Mouse (Mus musculus): ENCODE results near the gene Amfr. TPM values are rescaled to one million over a fixed set of nuclear protein-coding genes. Genes with fewer than 3 reads are reported as not detected.
"Not testable (repeated sequence)": the region's sequence is repeated elsewhere in the genome, so short reads cannot be mapped to it uniquely, and the experiment has no call there.

Amfr gene
- polyA plus RNA-seq (2015; fragmentation: Nextera tagmentation; extraction: Ambion mirVana), result 52.2 and 59.4 TPM in 2 replicates

DNA sequence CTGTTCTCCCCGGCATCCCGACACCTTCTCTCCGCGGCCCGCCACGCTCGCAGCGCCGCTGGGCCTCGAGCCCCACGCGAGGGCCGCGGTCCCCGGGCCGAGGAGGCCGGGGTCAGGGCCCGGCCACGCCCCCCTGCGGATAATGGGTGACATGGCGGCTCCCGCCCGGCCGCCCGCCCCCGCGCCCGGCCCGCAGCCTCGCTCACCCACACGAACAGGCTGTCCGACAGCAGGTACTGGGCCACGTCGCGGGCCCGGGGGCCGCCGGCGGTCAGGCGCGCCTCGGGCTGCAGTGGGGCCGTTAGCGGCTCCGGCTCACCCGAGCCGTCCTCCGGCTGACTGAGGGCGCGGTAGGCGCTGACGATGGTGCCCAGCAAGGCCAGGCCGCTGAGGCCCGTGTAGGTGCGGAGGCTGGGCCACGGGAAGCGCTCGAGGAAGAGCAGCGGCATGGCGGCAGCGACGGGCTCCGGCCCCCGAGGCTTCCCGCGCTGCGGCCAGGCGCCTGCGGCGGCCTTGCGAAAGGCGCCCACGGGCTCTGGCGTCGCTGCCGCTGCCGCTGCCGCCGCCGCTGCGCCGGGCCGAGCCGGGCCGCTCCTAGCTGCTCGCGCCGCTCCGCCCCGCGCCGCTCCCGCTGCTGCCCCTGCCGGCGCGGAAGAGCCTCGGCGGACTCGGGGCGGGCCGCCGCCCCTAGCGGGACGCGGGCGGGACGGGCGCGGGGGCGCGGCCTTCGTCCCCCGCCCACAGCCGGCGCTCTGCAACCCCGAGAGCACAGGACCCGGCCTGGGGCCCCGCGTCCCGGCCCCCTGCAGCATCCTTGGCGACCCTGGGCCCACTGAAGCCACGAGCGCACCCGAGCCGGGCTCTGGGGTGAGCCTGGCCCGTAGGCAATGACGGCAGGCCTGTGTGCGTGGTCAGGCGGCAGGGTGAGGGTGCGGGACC is at the start of gene Amfr:
Gene Amfr, minus strand, starts transcription at position 830 of the 939 bp plus-strand sequence.
- Histone ChIP-seq H3K27ac (replicated peaks) (peak within 1 kb of the TSS; percentile 97), H3K4me2 (peak within 1 kb of the TSS; percentile 98), H3K4me3 (replicated peaks) (peak within 1 kb of the TSS; percentile 88), H3K9ac (peak within 1 kb of the TSS; percentile 98), H3K36me3 (replicated peaks) (peaks cover 14% of the 10 kb centered on the region), H3K4me1 (replicated peaks) (peaks cover 52% of the 10 kb centered on the region), H3K9me3 (replicated peaks) (no peaks in the 10 kb centered on the region), H3K27me3 (no peaks in the 10 kb centered on the region)
- under 1% methylated on average over 117 of the region's 130 CpGs for WGBS (ENCODE audit: insufficient replicate concordance)
- ATAC-seq (ENCODE audit: insufficient read depth), result peak; percentile 94

- H3K27me3 ChIP-seq, result no peaks in the 10 kb centered on the region
- ATAC-seq (ENCODE audit: insufficient read depth), result no peak
- no peak overlapping the region for H3K4me3 ChIP-seq (replicated peaks)
- WGBS (ENCODE audit: insufficient replicate concordance), result 64% methylated on average over 6 of the region's 6 CpGs
- H3K9ac ChIP-seq, result no peak overlapping the region
- H3K4me1 ChIP-seq (replicated peaks), result no peaks in the 10 kb centered on the region
- no peak overlapping the region for H3K4me2 ChIP-seq
- H3K27ac ChIP-seq (replicated peaks), result no peak overlapping the region
- peaks cover 58% of the 10 kb centered on the region for H3K36me3 ChIP-seq (replicated peaks)
- no peaks in the 10 kb centered on the region for H3K9me3 ChIP-seq (replicated peaks)
Measured at GRCm38 (mm10) chr8:94057157-94057854, 44.7 kb upstream of the Amfr start.

- Histone ChIP-seq H3K9me3 (replicated peaks) (no peaks in the 10 kb centered on the region), H3K4me1 (replicated peaks) (no peaks in the 10 kb centered on the region), H3K4me3 (replicated peaks) (no peak overlapping the region), H3K4me2 (no peak overlapping the region), H3K9ac (no peak overlapping the region), H3K27me3 (no peaks in the 10 kb centered on the region), H3K27ac (replicated peaks) (no peak overlapping the region), H3K36me3 (replicated peaks) (peaks cover 35% of the 10 kb centered on the region)
- 78% methylated on average over 12 of the region's 12 CpGs for WGBS (ENCODE audit: insufficient replicate concordance)
- ATAC-seq (ENCODE audit: insufficient read depth), result no peak
Measured at GRCm38 (mm10) chr8:94052696-94053095, 40.1 kb upstream of the Amfr start.

DNA sequence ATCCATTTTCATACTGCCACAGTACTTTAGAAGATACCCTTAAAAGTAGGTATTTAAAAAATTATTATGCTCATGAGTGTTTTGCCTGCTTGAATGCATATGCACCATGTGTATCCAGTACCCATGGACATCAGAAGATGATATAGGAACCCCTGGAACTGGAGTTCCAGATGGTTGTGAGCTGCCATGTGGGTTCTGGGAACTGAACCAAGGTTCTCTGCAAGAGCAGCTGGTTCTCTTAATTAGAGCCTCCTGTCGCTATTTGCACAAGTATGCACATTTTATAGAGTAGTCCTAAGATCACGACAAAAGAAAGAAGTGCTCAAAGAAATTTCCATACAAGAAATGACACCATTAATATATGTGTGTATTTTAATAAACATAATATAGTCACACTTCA is 35.2 kb upstream of the Amfr start:
- ATAC-seq (ENCODE audit: insufficient read depth), result no peak
- Histone ChIP-seq H3K27ac (replicated peaks) (no peak overlapping the region), H3K9me3 (replicated peaks) (no peaks in the 10 kb centered on the region), H3K27me3 (no peaks in the 10 kb centered on the region), H3K36me3 (replicated peaks) (peaks cover 12% of the 10 kb centered on the region), H3K4me2 (no peak overlapping the region), H3K4me3 (replicated peaks) (no peak overlapping the region), H3K9ac (no peak overlapping the region), H3K4me1 (replicated peaks) (no peaks in the 10 kb centered on the region)
- WGBS (ENCODE audit: insufficient replicate concordance), result 76% methylated on average over 2 of the region's 2 CpGs

GRCm38 (mm10) chr8:94037806-94038205 is 25.2 kb upstream of the Amfr start:
- peak overlapping the region; percentile 34; the same call in 1 of the 2 replicates for H3K27ac ChIP-seq (replicated peaks)
- no peaks in the 10 kb centered on the region for H3K9me3 ChIP-seq (replicated peaks)
- peak overlapping the region; percentile 65 for H3K9ac ChIP-seq
- H3K4me3 ChIP-seq (replicated peaks), result peak overlapping the region; percentile 71
- no peaks in the 10 kb centered on the region for H3K36me3 ChIP-seq (replicated peaks)
- H3K27me3 ChIP-seq, result no peaks in the 10 kb centered on the region
- 6% methylated on average over 15 of the region's 15 CpGs for WGBS (ENCODE audit: insufficient replicate concordance)
- peak overlapping the region; percentile 79 for H3K4me2 ChIP-seq
- no peak for ATAC-seq (ENCODE audit: insufficient read depth)
- peaks cover 39% of the 10 kb centered on the region for H3K4me1 ChIP-seq (replicated peaks)

DNA sequence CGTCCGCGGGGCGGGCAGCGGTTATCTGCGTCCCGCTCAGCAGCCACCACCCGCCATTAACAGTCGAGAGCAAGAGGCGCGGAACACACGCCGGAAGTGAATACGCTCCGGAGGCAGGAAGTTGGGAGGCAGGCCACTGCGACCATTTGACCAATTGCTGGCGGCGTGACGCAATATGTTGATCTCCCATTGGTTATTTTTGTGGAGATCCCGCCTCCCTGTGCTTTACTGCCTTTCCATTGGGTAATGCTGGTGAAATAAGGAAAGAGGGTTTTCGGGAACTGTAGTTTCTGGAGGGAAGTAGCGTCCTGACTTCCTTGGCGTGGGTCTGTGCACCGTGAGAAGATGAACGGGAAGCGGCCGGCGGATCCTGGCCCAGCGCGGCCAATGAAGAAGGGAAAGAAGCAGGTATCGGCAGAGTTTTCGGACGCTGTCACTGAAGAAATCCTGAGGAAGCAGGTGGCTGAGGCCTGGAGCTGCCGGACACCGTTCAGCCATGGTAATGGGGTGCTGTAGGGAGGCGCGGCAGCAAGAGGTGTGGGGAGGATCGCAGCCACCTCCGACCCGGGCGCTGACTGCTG is 24.4 kb upstream of the Amfr start, which contains the start of the genes Nudt21 and Ogfod1:
Gene Nudt21, minus strand, starts transcription at position 88 of the 581 bp plus-strand sequence.
Gene Ogfod1, plus strand, starts transcription at position 255 of the 581 bp plus-strand sequence.
- Histone ChIP-seq H3K4me2 (peak within 1 kb of the TSS; percentile 79), H3K27me3 (no peaks in the 10 kb centered on the region), H3K4me3 (replicated peaks) (peak within 1 kb of the TSS; percentile 71), H3K4me1 (replicated peaks) (peaks cover 44% of the 10 kb centered on the region), H3K36me3 (replicated peaks) (peaks cover under 1% of the 10 kb centered on the region; the same call in 1 of the 2 replicates), H3K9me3 (replicated peaks) (no peaks in the 10 kb centered on the region), H3K9ac (peak within 1 kb of the TSS; percentile 69), H3K27ac (replicated peaks) (peak within 1 kb of the TSS; percentile 88)
- under 1% methylated on average over 41 of the region's 41 CpGs for WGBS (ENCODE audit: insufficient replicate concordance)
- ATAC-seq (ENCODE audit: insufficient read depth), result peak; percentile 96

DNA sequence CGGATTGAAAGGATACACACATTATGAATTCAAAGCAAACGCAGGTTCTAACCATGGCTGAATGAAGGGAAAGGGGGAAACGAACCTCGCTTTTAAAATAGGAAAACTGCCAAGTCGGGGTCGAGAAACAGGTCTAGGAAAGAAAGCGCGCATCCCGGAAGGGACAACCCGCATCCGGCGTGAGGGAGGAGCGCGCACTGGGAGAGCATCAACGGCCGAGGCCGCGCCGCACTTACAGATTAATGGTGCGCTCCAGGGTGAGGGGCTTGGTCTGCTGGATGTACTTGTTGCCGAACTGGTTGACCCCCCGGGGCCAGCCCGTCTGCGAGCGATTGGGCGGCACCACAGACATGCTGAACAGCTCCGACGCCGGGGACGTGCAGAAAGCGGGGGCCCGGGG is 23.9 kb upstream of the Amfr start:
- under 1% methylated on average over 29 of the region's 32 CpGs for WGBS (ENCODE audit: insufficient replicate concordance)
- not testable (repeated sequence) for H3K9me3 ChIP-seq (replicated peaks); H3K36me3 ChIP-seq (replicated peaks); H3K27me3 ChIP-seq
- Histone ChIP-seq H3K9ac (peak overlapping the region; percentile 69), H3K27ac (replicated peaks) (peak overlapping the region; percentile 88), H3K4me3 (replicated peaks) (peak overlapping the region; percentile 71), H3K4me1 (replicated peaks) (peaks cover 44% of the 10 kb centered on the region), H3K4me2 (peak overlapping the region; percentile 75)
- peak; percentile 83 for ATAC-seq (ENCODE audit: insufficient read depth)

- no peaks in the 10 kb centered on the region for H3K9me3 ChIP-seq (replicated peaks)
- peak overlapping the region; percentile 88 for H3K27ac ChIP-seq (replicated peaks)
- H3K9ac ChIP-seq, result peak overlapping the region; percentile 47
- H3K4me3 ChIP-seq (replicated peaks), result peak overlapping the region; percentile 71
- H3K4me2 ChIP-seq, result peak overlapping the region; percentile 75
- H3K4me1 ChIP-seq (replicated peaks), result peaks cover 44% of the 10 kb centered on the region
- peaks cover 18% of the 10 kb centered on the region for H3K36me3 ChIP-seq (replicated peaks)
- no peak for ATAC-seq (ENCODE audit: insufficient read depth)
- no peaks in the 10 kb centered on the region for H3K27me3 ChIP-seq
- 52% methylated on average over 5 of the region's 5 CpGs for WGBS (ENCODE audit: insufficient replicate concordance)
Measured at GRCm38 (mm10) chr8:94035200-94035599, 22.6 kb upstream of the Amfr start.

DNA sequence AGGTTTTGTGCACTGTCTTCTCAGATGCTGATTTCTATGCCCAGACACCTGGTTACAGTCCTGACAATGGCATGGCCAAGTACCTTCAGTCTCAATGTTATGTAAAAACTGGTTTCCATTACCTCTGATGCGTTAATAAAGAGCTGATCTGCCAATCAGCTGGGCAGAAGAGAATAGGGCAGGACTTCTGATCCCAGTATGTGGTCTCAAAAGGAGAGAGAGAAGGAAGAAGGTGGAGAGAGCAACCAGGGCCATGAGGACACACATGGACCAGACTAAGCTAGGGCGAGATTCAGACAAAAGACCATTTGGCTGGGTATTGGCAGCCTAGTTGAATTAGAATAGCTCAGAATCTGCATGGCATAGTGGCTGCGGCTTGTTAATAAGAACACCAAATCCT is 21.0 kb upstream of the Amfr start:
- H3K9ac ChIP-seq, result peak overlapping the region; percentile 10; the same call in 1 of the 2 replicates
- H3K27ac ChIP-seq (replicated peaks), result no peak overlapping the region
- 79% methylated on average over 3 of the region's 3 CpGs for WGBS (ENCODE audit: insufficient replicate concordance)
- ATAC-seq (ENCODE audit: insufficient read depth), result no peak
- H3K4me2 ChIP-seq, result peak overlapping the region; percentile 75
- H3K4me1 ChIP-seq (replicated peaks), result peaks cover 43% of the 10 kb centered on the region
- no peaks in the 10 kb centered on the region for H3K27me3 ChIP-seq
- H3K9me3 ChIP-seq (replicated peaks), result no peaks in the 10 kb centered on the region
- no peak overlapping the region for H3K4me3 ChIP-seq (replicated peaks)
- H3K36me3 ChIP-seq (replicated peaks), result peaks cover 34% of the 10 kb centered on the region

GRCm38 (mm10) chr8:94029701-94030100 is 17.1 kb upstream of the Amfr start:
- Histone ChIP-seq H3K27me3 (no peaks in the 10 kb centered on the region), H3K36me3 (replicated peaks) (peaks cover 73% of the 10 kb centered on the region), H3K27ac (replicated peaks) (no peak overlapping the region), H3K4me1 (replicated peaks) (peaks cover 23% of the 10 kb centered on the region), H3K4me3 (replicated peaks) (no peak overlapping the region), H3K9ac (no peak overlapping the region), H3K4me2 (no peak overlapping the region), H3K9me3 (replicated peaks) (no peaks in the 10 kb centered on the region)
- ATAC-seq (ENCODE audit: insufficient read depth), result no peak
- 89% methylated on average over 9 of the region's 9 CpGs for WGBS (ENCODE audit: insufficient replicate concordance)

Data from liver, embryonic 15.5 days (tissue).